Mouse (Mus musculus) gastrocnemius, postnatal 14 days (tissue): ENCODE data around the gene Foxp1. TPM values are rescaled to one million over a fixed set of nuclear protein-coding genes. Genes with fewer than 3 reads are reported as not detected.

Experiments
- DNase-seq: peaks from one replicate; pipeline ENCODE4 v3.0.0; 2021; ENCODE audit warnings: mixed read lengths
- intact Hi-C: fragments of 180-260 bp; cut with DNase I; formaldehyde crosslinking; loops from one replicate; pipeline ENCODE4 v1.15.1; 2025; ENCODE audit warnings: low total_unique reads
- total RNA-seq, 2 experiments: library from RNA; stranded (reverse); gene quantifications; 2 replicates each; pipeline ENCODE4 v1.2.3; 2021

The Foxp1 gene
- total RNA-seq, 2 experiments from 2014 or later: 18.0 to 20.7 TPM

DNA sequence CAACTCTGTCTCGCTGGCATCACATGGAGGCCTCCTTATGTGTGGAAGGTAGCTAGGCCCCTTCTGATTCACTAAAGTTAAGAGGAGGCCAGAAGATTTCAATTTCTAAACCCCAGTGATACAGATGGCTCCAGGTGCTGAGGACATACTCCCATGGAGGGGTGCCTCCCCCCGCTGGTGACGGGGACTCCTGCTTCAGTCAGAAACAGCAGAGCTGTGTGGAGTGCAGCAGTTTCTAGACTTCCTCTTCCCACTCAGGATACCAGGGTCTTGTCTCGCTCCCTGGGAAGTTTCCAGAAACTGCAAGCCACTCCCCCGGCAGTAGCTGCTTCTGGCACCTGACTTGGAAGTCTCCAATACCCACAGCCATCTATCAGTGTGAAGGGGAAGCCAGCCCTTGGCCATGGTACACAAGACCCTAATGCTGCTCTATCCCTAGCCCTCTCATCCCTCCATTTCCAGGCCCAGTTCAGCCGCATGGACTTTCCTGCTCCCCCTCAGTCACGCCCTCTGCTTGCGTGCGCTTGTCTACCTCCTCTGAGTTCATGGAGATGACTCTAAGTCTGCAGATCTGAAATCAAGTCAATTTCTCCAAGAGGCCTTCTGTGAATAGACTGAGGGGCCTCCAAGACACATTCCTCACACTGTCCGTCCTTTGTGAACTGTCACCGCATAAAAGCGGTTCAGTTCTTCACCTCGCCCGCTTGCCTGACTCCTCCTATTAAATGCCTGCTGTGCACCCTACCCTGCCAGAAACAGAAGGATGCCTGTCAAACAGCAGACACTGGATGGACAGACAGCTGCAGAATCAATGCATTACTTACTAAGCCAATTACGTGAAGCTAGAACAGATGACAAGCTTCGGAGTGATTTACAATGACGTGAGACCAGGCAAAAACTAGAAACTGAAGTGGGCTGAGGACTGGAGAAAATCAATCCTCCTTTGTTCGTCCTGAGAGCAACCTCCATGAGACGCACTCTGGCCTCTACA, 202.8 kb downstream of the Foxp1 start:
- intact Hi-C loops: no loop called here
- no peak for DNase-seq

DNA sequence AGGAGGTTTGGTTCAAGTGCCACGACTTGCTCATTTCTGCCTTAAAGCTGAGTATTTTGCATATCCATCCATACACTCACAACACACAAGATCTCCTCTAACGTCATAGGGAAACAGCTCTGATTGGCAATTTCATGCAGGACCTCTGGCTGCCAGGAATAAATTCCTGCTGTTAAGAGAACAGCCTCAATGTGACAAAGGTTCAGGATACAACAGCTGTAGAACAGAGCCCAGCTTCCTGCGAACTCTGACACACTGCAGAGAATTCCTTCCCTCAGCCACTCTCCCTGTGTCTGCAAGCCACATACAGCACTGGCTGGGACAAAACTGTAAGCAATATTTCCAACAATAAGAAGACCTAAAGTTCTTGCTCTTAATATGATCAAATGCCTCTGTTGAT, 207.8 kb downstream of the Foxp1 start:
- DNase-seq: no peak
- intact Hi-C loops: no loop called here

DNA sequence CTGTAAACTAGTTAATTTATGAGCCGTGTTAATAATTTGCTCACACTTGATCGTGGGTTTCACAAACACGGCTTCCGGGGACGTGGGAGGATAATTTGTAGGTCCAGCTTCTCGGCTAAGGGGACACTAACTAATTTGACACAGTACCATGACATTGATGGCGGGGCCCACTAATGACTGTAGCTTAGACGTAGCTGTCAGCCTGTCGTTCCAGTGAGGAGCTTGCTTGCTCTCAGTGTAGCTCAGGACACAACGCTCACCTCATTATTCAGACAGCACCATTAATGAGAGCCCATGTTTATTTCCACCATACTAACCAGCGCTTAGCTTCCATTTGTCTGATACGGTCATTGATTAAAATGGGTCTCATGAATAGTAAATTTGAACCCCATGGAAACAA, 212.0 kb downstream of the Foxp1 start:
- no peak for DNase-seq

DNA sequence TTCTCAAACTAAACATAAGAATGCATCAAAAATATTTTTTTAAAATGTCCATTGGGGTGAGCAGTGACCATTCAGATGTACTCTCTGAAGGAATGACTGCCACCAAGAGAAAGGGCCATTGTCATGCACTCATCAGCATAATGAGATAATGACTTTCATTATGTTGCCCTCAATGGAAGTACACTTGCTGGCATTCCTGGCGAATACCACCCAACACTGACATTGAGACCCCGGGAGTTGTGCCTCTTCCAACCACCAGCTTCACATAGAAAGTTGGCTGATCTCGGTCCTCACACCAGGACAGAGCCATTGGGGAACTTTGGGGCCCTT, 212.4 kb downstream of the Foxp1 start:
- intact Hi-C loops: no loop called here
- DNase-seq: no peak

More for the DNA sequence above, 212.0 kb downstream of the Foxp1 start:
- intact Hi-C loops: no loop called here

DNA sequence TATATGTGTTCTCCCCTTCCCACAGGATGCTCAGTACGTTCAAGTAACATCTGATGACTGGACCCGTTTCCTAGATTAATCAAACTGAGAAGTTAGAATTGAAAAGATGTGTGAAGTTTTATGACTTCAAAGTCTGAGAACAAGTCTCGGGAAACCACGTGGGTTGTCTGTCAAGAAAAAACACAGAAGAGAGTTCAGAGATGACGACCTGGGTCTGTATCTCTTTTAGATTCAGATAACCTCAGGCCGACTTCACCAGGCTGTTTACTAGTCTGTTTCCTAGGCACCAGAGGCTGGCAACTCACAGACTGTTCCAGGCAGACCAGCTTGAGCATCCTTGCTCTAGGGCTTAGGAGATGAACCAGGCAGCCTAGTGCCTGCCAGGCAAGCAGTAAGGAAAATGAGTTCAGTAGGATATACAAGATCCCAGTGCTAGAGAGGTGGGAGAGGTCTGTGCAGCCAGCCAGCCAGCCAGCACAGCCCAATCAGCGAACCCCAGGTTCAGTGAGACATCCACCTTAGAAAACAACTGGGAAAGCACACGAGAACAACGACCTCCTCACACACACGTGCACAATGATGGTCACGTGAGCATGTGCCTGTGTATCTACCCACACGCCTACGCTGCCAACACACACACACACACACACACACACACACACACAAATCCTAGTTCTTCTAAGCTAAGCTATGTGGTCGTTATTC, 212.9 kb downstream of the Foxp1 start:
- no peak for DNase-seq
- intact Hi-C loops: no loop called here

DNA sequence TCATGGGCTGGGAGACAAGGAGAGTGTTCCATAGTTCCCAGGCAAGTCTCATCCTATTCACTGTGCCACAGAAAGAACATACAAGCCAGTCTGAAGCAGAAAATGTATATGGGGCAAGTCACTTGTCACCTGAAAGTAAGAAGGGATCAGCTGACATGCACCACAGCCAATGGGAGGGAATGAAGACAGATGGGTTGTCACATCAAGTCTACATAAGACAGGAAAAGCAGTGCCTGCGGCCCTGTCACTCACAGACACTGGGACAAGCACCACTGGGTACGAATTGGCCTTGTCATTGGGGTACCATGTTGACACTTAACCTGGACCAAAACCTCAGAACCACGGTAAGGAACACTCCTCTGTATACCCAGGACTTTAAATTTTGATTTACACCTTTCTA, 216.8 kb downstream of the Foxp1 start:
- no peak for DNase-seq
- intact Hi-C loops: no loop called here

DNA sequence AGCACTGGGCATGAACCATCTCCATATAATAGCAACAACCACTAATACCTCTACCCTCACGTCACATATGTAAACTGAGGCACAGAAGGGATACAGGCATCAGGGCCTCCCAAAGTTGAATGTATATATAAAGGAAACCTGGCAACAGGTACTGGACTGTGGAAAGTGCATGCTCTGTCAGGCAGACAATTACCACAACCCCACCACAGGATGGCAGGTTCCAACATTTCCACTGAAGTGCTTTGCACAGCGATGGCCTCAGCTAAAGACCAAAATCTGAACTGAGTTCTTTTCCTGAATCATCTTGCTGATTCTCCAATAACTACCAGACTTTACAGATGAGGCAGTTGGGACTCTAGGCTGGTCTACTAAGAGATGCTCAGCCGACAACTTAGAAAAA, 217.3 kb downstream of the Foxp1 start:
- intact Hi-C loops: no loop called here
- no peak for DNase-seq

DNA sequence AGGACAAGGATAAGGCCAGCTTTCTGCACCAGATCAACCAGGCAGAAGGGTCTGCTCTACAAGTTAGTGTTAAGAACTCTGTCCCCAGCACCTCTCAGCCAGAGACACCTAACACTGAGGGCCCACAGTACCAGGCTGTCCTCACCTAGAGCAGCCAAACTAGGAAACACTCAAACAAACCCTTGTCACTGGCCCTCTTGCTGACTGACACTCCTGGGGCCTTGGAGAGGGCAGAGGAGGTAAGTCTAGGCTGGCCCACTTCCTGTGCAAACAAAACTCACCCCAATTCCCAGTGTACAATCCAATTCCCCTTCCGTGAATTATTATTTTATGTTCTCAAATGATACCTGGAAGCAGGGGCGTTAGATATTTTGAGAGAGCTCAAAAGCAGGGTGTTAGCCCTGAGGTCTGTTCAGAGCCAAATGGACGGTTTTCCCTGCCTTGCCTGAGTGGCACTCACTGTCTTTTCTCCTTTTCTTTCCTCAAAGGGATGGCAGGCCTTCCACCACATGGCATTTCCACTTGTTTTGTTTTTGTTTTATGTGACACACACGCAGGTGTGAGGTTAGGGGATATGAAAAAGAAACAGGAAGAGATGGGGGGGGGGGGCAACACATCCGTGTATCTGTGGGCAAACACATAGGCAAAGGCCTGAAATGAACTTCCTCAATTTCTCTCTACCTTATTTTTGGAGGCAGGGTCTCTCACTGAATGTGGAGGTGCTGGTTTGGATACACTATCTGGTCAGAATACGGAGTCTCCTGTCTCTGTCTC, 219.7 kb downstream of the Foxp1 start:
- no peak for DNase-seq
- intact Hi-C loops: no loop called here

DNA sequence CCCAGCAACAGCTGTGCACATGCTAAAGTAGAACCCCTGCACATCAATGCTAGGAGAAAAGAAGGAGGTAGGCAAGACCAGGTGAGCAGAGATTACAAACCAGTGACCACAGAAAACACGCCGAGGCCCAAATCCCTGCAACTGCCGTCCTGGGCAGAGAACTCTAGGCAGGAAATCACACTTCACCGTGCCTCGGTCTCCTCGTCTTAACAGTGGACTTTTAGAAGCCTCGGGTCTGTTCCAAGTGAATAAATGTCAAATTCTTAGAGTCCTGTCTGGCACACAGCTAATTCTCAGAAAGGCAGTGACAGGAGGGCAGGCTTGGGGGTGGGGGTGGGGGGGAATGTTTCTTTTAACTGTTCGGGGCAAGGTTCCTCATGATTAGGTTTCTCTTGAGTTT, 220.6 kb downstream of the Foxp1 start:
- no peak for DNase-seq
- intact Hi-C loops: no loop called here

DNA sequence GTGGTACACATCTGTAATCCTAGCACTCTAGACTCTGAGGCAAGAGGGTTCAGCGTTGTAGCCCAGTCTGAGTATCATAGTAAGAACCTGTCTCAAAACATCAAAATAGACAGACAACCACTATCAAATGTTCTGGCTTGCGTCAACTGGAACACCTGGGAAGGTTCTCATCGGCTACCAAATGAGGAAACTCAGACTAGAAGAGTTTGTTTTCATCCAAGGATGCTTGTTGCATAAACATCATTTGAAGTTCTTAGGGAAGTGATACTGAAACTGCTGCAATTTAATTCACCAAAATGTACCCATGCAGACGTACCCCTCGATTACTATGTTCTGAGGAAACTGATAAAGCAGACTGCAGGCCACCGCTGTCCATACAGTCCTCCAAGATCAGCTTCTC, 222.3 kb downstream of the Foxp1 start:
- intact Hi-C loops: no loop called here

DNA sequence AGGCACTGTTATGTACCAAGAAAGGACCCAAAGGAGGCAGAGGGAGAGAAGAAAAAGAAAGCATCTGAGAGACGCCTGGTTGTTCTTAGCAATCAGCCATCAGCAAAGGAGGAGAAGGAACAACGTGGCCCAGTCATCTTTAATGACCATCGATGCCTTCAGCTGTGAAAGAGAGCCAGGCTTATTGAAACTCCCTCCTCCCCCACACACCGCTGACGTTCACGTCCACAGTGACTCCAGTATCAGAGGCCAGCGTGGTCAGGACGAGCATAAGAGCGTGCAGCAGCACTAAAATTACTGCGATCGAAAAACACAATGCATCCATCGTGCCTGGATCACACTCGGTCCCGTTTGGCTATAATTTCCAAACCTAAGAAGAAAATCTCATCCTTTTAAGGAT, 223.3 kb downstream of the Foxp1 start:
- intact Hi-C loops: no loop called here
- DNase-seq: no peak

More for the DNA sequence above, 222.3 kb downstream of the Foxp1 start:
- DNase-seq: no peak

DNA sequence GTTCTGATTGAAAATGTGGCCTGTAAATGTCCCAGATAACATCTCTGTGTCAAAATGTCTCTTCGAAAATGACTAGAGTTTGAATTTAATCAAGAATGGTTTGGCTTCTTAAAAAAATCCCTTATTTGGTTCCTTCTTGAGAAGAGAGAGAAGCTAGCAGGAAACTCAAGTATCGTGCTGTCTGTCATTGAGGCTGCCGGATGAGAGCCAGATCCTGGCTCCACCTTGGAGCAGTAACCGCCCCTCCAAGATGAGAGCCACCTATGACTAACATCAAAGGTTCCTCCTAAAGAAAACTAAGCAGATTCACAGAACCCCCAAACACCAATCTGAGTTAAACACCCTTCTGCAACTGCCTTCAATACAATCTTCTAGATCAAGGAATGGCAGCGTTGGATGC, 225.0 kb downstream of the Foxp1 start:
- intact Hi-C loops: no loop called here
- DNase-seq: no peak

DNA sequence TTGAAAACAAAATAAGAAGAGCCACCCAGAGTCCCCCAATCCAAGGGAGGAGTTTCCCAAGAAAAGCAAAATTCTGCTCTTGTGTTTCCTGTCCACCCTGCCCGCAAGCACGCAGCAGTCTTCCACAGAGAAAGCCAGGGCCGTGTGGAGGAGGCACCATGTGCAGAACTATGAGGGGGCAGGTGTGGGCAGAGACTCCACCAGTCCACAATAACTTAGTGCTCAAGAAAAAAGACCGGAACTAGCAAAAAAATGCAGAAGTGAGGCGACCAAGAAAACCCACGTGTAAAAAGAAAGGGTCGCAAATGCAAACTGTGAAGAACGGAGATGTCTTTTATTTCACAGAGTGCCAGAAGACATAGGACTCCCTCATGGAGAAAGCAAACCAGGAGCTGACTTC, 227.0 kb downstream of the Foxp1 start:
- intact Hi-C loops: no loop called here
- DNase-seq: no peak

DNA sequence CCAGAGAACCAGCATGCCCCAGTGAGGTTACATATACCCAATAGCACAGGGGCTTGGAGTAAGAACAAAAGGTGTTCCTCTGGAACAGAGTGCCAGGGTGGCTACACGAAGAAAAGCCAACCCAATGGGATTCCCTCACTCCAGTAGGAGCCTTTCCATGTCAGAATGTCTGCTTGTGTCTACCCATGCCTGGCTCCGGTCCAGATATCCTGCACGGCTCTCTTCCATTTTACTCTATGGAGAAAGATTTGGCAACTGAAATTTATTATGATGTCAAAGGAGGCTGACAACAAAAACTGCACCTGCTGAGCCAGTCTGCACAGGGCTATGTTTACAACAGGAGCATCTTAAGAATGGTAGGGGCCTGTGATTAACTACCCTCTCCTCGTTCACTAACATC, 233.3 kb downstream of the Foxp1 start:
- DNase-seq: no peak
- intact Hi-C loops: no loop called here

DNA sequence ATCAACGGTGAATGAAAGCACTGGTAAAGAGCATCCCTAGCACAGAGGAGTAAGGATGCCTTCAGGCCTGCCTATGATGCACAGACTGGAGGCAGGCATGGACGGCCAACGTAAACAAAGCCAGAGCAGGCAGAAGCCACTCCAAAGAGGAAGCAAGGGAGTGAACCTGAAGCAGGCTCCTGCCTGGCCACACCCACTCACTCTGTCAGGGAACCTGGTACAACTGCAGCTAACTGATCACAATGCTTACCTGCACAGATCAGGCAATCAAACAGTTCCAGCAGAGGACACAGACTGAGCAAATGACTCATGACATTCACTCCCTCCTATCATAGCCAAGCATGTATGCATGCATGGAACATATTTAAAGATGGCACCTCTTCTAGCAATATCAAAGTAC, 237.5 kb downstream of the Foxp1 start:
- intact Hi-C loops: no loop called here

DNA sequence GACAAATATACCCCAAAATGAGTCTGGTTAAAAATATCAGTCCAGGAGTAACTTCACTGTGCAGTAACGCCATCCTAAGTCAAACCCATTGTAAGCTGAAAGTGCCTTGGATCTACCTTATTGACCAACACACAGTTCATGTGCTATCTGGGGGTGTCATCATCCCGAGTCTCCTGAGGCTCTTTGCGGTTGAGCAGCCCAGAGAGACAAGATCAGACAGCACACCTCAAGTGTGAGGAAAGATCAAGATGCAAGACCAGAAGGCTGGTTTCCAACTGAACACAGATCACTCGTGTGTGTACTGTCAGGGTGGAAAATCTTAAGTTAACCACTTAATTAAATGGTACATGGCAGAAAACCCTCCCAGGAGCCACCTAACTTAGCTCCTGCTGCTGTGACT, 238.5 kb downstream of the Foxp1 start:
- no peak for DNase-seq
- intact Hi-C loops: no loop called here

More for the DNA sequence above, 237.5 kb downstream of the Foxp1 start:
- no peak for DNase-seq

DNA sequence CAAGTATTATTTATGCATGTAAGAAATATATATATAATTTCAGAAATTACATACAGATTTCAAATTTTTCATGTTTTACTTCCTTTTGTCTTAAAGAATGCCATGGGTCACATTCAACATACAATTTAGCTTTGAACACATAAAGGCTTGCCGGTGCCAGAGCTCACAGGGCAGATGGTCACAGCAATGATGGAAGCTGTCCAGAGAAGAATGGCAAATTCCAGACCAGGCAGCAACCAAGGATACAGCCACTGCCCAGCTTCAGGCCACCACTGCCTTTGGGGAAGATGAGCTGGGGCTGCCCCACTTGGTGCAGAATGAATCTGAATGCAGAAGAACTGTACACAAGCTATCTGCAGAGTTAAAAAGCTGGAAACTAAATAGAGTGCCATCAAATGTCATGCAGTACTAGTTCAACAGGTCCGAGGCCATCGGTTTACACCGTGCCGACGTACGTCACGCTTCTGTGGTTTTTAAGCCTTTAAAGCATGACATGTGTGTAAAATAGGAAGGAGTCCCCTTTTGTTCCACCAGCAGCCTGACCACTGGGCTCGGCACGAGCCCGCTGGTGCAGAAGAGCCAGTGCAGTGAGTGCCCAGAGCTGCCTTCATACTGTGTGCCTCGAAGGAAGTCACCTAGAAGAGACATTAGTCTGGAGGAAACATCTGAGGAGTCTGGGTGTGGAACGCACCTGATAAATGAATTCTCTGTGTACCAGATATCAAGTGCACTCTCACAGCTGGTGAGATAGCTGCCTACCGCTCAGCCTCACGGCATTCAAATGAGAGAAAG, 239.5 kb downstream of the Foxp1 start:
- intact Hi-C loops: no loop called here
- no peak for DNase-seq

DNA sequence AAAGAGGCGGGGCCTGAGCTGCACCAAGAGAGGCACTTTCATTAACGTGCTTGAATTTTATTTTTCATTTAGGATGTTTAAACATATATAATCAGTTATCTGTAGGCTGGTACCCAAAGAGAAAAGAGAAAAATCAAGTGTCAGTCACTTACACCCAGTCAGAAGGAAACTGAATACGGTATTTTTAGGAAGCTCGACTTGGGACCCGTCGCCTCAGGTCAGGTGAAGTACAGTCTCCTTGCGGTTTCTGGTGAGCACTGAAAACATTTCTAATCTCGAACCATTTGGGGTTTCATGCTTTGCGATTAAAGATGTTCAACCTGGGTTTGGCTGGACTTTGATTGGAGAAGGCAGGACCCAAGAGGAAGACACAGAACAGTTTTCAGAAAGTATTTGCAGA, 241.1 kb downstream of the Foxp1 start:
- intact Hi-C loops: no loop called here
- DNase-seq: no peak

DNA sequence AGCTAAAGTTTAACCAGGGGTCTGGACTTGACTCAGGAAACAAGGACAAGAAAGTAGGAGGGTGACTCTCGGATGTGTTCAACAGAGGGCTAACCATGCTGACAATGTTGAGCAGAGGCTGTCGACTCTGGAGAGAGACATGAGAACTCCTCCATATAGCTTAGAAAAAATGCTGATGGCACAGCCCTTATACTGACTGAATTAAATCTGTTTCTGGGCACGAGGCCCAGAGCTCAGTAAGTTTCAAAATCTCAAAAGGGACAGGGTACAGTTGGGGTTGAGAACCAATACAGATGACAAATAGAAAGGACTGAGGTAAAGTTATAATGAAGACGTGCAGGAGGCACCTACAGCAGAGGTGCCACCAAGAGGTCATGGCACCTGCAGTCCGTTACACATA, 241.9 kb downstream of the Foxp1 start:
- intact Hi-C loops: no loop called here

DNA sequence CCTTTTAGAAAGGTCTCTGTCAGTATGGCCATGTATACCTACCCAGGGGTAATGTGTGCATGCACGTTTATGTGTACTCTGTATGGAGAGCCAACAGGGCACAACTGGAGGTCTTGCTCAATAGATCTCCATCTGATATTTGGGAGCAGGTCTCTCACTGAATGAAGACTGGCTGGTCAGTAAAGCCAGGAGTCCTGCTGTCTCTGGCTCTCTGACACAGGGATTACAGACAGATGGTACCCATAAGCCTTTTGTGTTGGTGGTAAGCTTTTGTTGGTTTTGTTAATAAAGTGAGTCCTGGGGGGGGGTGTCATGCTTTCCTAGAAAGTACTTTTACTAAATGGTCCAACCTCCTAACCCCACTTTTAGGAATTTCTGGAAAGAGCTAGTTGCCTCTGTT, 245.3 kb downstream of the Foxp1 start:
- intact Hi-C loops: no loop called here

More for the DNA sequence above, 241.9 kb downstream of the Foxp1 start:
- DNase-seq: no peak

More for the DNA sequence above, 245.3 kb downstream of the Foxp1 start:
- no peak for DNase-seq
